Mouse (Mus musculus) midbrain, embryonic 14.5 days (tissue): ENCODE measurements at regions not wholly inside any gene's neighbourhood (a gene's known extent, or its start where the extent isn't known, plus 50 kb on each side); places are given as distances from the start of the nearest gene placed in this dataset.

Experiments
- ATAC-seq: fragments of 200-750 bp; cut with Nextera tagmentation; 2 replicates; pipeline ENCODE4 v1.8.0; 2017; ENCODE audit warnings: moderate number of reproducible peaks, moderate library complexity; ENCODE audit not compliant: low FRiP score, low TSS enrichment
- DNase-seq: peaks from one replicate; pipeline ENCODE4 v3.0.0-alpha.2; 2015
- H3K27ac ChIP-seq: fragments of 300-500 bp; sonication (generic); replicated peaks from 2 replicates; pipeline ENCODE4 v1.5.1; 2014; ENCODE audit warnings: mild to moderate bottlenecking, low read depth, low read length, moderate library complexity
- H3K27me3 ChIP-seq: fragments of 300-500 bp; sonication (generic); 2 replicates; pipeline ENCODE4 v1.6.1; 2014; ENCODE audit warnings: low read length, control low read depth, mixed read lengths; ENCODE audit not compliant: control insufficient read depth, insufficient read depth
- H3K36me3 ChIP-seq: fragments of 300-500 bp; sonication (generic); 2 replicates; pipeline ENCODE4 v1.6.1; 2014; ENCODE audit warnings: low read length, control low read depth; ENCODE audit not compliant: control insufficient read depth, insufficient read depth
- H3K4me1 ChIP-seq: fragments of 300-500 bp; sonication (generic); 2 replicates; pipeline ENCODE4 v1.6.1; 2014; ENCODE audit warnings: mild to moderate bottlenecking, antibody characterized with exemption, low read length, control low read depth; ENCODE audit not compliant: control insufficient read depth, insufficient read depth
- H3K4me2 ChIP-seq: fragments of 300-500 bp; sonication (generic); 2 replicates; pipeline ENCODE4 v1.6.1; 2014; ENCODE audit warnings: mild to moderate bottlenecking, low read length, moderate library complexity
- H3K4me3 ChIP-seq: fragments of 300-500 bp; sonication (generic); replicated peaks from 2 replicates; pipeline ENCODE4 v1.5.1; 2014; ENCODE audit warnings: low read depth, low read length
- H3K9ac ChIP-seq: fragments of 300-500 bp; sonication (generic); replicated peaks from 2 replicates; pipeline ENCODE4 v1.6.1; 2014; ENCODE audit warnings: mild to moderate bottlenecking, low read length, moderate library complexity
- H3K9me3 ChIP-seq: fragments of 300-500 bp; sonication (generic); 2 replicates; pipeline ENCODE4 v1.6.1; 2016; ENCODE audit warnings: low read length, control low read depth, mixed read lengths; ENCODE audit not compliant: control insufficient read depth
- WGBS: fragments of 180-500 bp; shearing (Covaris S2); extraction: QIAGEN DNeasy Blood & Tissue Kit; methylation state at CpG from one replicate; pipeline ENCODE4 v1.1.7; 2014; 5-methylcytosine and 5-hydroxymethylcytosine counted together

DNA sequence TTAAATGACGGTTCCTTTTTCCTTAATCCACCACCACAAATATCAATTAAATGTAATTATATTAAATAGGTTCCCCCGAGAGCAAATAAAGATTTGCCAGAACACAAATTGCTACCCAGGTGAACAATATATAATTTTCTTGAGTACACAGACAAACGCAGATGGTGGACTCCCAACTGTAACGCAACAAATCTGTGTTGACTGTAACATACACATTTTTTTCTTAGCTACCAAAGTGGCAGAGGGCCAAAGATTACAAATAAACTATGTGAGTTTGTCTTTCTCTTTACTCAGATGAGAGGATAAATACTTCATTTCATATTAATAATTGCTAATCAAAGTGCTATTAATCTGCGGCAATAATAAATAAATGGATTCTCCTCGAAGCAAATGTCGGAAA lies 228.4 kb upstream of the Sfrp2 start:
- Histone ChIP-seq H3K27ac (no peak overlapping the region), H3K27me3 (no peaks in the 10 kb centered on the region), H3K9me3 (no peaks in the 10 kb centered on the region), H3K36me3 (no peaks in the 10 kb centered on the region), H3K9ac (no peak overlapping the region), H3K4me3 (no peak overlapping the region), H3K4me1 (no peaks in the 10 kb centered on the region), H3K4me2 (no peak overlapping the region)
- WGBS: 91% methylated on average over 7 of the region's 7 CpGs
- ATAC-seq (no peak), DNase-seq (no peak)

GRCm38 (mm10) chr3:83538898-83539297 lies 227.2 kb upstream of the Sfrp2 start:
- Histone ChIP-seq H3K9ac (no peak overlapping the region), H3K27me3 (no peaks in the 10 kb centered on the region), H3K9me3 (no peaks in the 10 kb centered on the region), H3K4me3 (no peak overlapping the region), H3K36me3 (no peaks in the 10 kb centered on the region), H3K4me1 (no peaks in the 10 kb centered on the region), H3K27ac (no peak overlapping the region), H3K4me2 (no peak overlapping the region)
- WGBS: 79% methylated on average over 2 of the region's 2 CpGs
- ATAC-seq: no peak
- DNase-seq: no peak

DNA sequence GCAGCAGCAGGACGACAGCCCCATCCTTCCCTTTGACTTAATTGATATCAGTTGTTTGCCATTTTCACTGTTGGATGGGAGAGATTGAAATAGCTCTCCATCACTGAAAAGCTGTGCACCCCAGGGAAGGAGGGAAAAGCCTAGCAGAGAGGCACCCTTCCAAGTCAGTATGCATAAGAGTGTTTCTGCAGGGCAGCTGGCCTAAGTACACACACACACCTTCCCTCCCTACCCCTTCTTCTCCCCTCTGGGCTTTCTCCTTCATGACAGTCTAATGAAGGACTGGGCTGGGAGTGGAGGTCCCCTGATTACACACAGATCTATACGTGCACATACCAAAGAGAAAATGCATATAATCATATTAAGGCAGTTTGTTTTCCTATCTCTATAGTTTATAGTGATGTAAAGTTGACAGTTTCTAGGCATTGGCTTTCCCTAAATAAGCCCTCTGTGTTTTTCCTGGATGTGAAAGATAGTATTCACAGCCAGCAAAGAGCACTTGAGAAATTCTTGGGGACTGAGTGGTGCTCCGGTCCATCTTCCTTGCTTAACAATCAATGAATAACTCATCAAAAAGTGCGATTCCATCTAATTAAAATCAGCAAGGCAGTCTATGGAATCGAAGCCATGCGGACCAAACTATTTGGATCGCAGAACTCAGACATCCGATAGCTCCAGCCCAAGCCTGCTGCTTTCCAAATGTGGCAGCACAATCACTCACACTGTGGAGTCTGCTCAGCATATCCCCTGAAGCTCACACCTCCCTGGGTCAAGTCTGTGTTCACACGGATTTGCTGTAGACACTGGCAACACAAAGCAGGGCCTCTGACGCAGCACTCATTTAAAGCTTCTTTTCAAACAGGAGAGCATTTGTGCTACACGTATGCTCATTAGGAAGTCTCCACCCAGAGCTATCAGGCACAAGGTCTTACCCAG lies 224.9 kb upstream of the Sfrp2 start:
- 77% methylated on average over 11 of the region's 11 CpGs for WGBS
- Histone ChIP-seq H3K4me3 (no peak overlapping the region), H3K9ac (no peak overlapping the region), H3K4me2 (no peak overlapping the region), H3K27ac (no peak overlapping the region), H3K4me1 (no peaks in the 10 kb centered on the region), H3K9me3 (no peaks in the 10 kb centered on the region), H3K36me3 (no peaks in the 10 kb centered on the region), H3K27me3 (no peaks in the 10 kb centered on the region)
- DNase-seq: no peak
- ATAC-seq: no peak

DNA sequence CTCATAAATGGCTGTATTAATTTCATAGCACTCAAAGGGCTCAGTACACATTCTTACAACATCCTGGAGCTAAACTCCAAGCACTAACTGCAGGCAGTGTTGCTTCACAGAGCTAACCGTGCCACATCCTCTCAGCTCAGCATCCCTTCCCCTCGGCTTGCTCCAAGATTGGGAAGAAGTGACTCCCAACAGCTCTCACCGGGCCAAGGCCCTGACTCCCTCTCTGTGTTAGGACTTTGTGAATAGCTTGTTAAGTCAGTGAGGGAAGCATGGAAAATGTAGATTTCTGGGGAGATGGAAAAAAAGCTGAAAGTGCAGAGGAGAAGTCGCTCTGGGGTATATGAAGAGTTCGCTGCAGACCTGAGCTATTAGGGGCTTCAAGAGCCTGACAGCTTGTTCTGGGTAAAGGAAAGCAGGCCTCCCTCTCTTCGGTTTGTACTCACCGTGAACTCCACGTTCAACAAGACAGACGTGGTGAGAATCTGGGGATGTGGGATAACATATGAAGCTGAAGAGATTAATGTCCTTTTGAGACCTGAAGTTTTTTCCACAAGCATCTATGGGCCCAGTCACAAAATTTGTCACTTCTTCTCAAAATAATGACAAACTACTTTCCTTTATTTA lies 213.5 kb upstream of the Sfrp2 start:
- Histone ChIP-seq H3K9ac (no peak overlapping the region), H3K4me2 (no peak overlapping the region), H3K4me1 (peaks cover 4% of the 10 kb centered on the region; the same call in 1 of the 2 replicates), H3K9me3 (no peaks in the 10 kb centered on the region), H3K36me3 (no peaks in the 10 kb centered on the region), H3K27ac (no peak overlapping the region), H3K4me3 (no peak overlapping the region), H3K27me3 (no peaks in the 10 kb centered on the region)
- ATAC-seq (no peak), DNase-seq (no peak)
- WGBS: 93% methylated on average over 9 of the region's 9 CpGs

- H3K4me1 ChIP-seq: peaks cover 4% of the 10 kb centered on the region; the same call in 1 of the 2 replicates
- H3K4me2 ChIP-seq: no peak overlapping the region
- no peaks in the 10 kb centered on the region for H3K36me3 ChIP-seq
- H3K27me3 ChIP-seq: no peaks in the 10 kb centered on the region
- ATAC-seq (no peak), DNase-seq (no peak)
- no peak overlapping the region for H3K9ac ChIP-seq
- H3K27ac ChIP-seq: no peak overlapping the region
- no peak overlapping the region for H3K4me3 ChIP-seq
- 82% methylated on average over 11 of the region's 11 CpGs for WGBS
- no peaks in the 10 kb centered on the region for H3K9me3 ChIP-seq
Measured at GRCm38 (mm10) chr3:83553858-83554257, 212.3 kb upstream of the Sfrp2 start.

DNA sequence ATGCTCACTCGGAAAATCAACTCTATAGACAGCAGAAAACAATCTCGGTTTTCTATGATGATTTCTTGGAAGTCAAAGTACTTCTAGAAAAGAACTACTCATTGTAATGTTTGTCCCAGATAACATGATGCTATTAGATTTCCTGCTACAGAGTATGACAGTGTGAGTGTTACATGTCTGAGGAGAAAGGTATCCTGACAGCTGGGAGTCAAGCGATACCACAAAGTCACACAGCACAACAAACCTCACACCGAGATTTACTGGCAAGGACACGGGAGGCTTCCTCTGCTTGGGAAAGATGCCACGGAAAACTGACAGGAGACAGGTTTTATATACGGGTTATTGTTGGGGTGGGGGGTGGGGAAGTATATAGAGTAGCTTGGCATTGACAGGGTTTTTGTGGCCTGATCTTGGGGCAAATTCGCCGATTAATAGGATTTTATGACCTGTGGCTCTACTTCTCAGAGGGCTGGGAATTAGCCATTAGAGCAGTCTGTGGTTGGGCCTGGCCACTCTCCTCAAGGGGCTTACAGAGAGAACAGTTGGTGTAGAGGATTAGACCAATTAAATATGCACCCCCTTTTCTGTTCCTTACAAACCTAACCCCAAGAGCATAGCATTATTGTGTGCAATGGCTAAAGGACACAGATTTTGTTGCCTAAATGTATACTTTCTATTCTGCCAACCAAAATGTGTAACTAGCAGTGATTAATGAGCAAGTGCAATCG lies 209.2 kb upstream of the Sfrp2 start:
- H3K4me1 ChIP-seq: peaks cover 4% of the 10 kb centered on the region; the same call in 1 of the 2 replicates
- H3K36me3 ChIP-seq: no peaks in the 10 kb centered on the region
- no peak overlapping the region for H3K4me3 ChIP-seq
- WGBS: 39% methylated on average over 10 of the region's 10 CpGs
- DNase-seq (no peak), ATAC-seq (no peak)
- no peak overlapping the region for H3K9ac ChIP-seq
- H3K27me3 ChIP-seq: no peaks in the 10 kb centered on the region
- H3K27ac ChIP-seq: no peak overlapping the region
- H3K4me2 ChIP-seq: no peak overlapping the region
- H3K9me3 ChIP-seq: no peaks in the 10 kb centered on the region

DNA sequence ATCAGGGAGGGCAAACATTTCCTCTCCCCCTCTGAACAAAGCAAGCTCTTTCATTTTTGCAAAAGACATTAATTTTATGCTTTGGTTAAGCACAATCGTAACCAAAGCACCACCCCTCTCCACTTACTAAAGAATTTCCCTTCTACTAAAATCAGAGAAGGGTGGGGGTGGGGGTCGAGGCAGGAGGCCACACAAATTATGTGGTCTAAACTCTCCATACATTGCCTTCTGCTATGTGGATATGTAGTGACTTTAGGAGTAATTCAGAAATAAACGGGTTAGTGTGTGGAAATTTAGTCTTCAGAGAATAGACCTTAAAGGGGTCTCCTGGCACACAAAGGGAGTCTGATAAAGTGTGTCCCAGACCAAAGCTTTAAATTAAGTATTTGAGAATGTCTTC lies 204.1 kb upstream of the Sfrp2 start:
- WGBS: 75% methylated on average over 3 of the region's 3 CpGs
- DNase-seq (no peak), ATAC-seq (no peak)
- H3K4me1 ChIP-seq: peaks cover 2% of the 10 kb centered on the region; the same call in 1 of the 2 replicates
- H3K36me3 ChIP-seq: no peaks in the 10 kb centered on the region
- no peaks in the 10 kb centered on the region for H3K27me3 ChIP-seq
- no peaks in the 10 kb centered on the region for H3K9me3 ChIP-seq
- no peak overlapping the region for H3K27ac ChIP-seq
- H3K4me2 ChIP-seq: no peak overlapping the region
- no peak overlapping the region for H3K9ac ChIP-seq
- no peak overlapping the region for H3K4me3 ChIP-seq

GRCm38 (mm10) chr3:83575526-83575925 lies 190.6 kb upstream of the Sfrp2 start:
- Histone ChIP-seq H3K4me1 (no peaks in the 10 kb centered on the region), H3K4me2 (no peak overlapping the region), H3K27ac (no peak overlapping the region), H3K27me3 (no peaks in the 10 kb centered on the region), H3K9ac (no peak overlapping the region), H3K4me3 (no peak overlapping the region), H3K36me3 (no peaks in the 10 kb centered on the region), H3K9me3 (no peaks in the 10 kb centered on the region)
- no peak for ATAC-seq
- DNase-seq: no peak
- WGBS: 96% methylated on average over 4 of the region's 4 CpGs
